Mouse (Mus musculus): ENCODE measurements around the gene Tmem247. TPM values are rescaled to one million over a fixed set of nuclear protein-coding genes. Genes with fewer than 3 reads are reported as not detected.
A peak's percentile ranks its signal among the peaks of the same experiment; 100 is the strongest.

Gene Tmem247
- polyA plus RNA-seq, 1 experiment from 2014 or later: not detected

GRCm38 (mm10) chr17:86937497-86938155, 20.5 kb downstream of the Tmem247 start:
- 0 out of 2 replicates have a peak, but pooled peaks cover 3% of the 10 kb centered on the region for H3K4me1 ChIP-seq (replicated peaks; ENCODE audit: insufficient read depth, low read length)
- H3K9ac ChIP-seq (ENCODE audit: low read depth, low read length): peak overlapping the region; percentile 35; the same call in 1 of the 2 replicates
- DNase-seq (ENCODE audit: low spot score): peak; percentile 90
- H3K27me3 ChIP-seq (ENCODE audit: insufficient read depth, low read length): no peaks in the 10 kb centered on the region
- no peak overlapping the region for H3K27ac ChIP-seq
- no peaks in the 10 kb centered on the region for H3K36me3 ChIP-seq (ENCODE audit: insufficient read depth, low read length)
- TF ChIP-seq CTCF (IDR thresholded peaks at IDR 0.05; ENCODE audit: low read depth): no peak
- H3K4me3 ChIP-seq (replicated peaks; ENCODE audit: low read depth, low read length): peak overlapping the region; percentile 35
- peak overlapping the region; percentile 60 for H3K4me2 ChIP-seq (ENCODE audit: low read length)
- WGBS: 1% methylated on average over 20 of the region's 20 CpGs
- peak; percentile 82 for ATAC-seq (replicated peaks; ENCODE audit: low FRiP score, low read depth)
- no peaks in the 10 kb centered on the region for H3K9me3 ChIP-seq (replicated peaks; ENCODE audit: low read length)

GRCm38 (mm10) chr17:86938683-86939082, 21.5 kb downstream of the Tmem247 start:
- Histone ChIP-seq H3K4me2 (ENCODE audit: low read length) (no peak overlapping the region), H3K27me3 (ENCODE audit: insufficient read depth, low read length) (no peaks in the 10 kb centered on the region), H3K36me3 (ENCODE audit: insufficient read depth, low read length) (no peaks in the 10 kb centered on the region), H3K9me3 (replicated peaks; ENCODE audit: low read length) (no peaks in the 10 kb centered on the region), H3K4me3 (replicated peaks; ENCODE audit: low read depth, low read length) (no peak overlapping the region), H3K4me1 (replicated peaks; ENCODE audit: insufficient read depth, low read length) (0 out of 2 replicates have a peak, but pooled peaks cover 3% of the 10 kb centered on the region), H3K27ac (no peak overlapping the region), H3K9ac (ENCODE audit: low read depth, low read length) (no peak overlapping the region)
- TF ChIP-seq CTCF (IDR thresholded peaks at IDR 0.05; ENCODE audit: low read depth): no peak
- no peak for DNase-seq (ENCODE audit: low spot score)
- WGBS: 72% methylated on average over 7 of the region's 7 CpGs
- ATAC-seq (replicated peaks; ENCODE audit: low FRiP score, low read depth): peak; percentile 38; the same call in 1 of the 2 replicates

GRCm38 (mm10) chr17:86942112-86942511, 25.0 kb downstream of the Tmem247 start:
- H3K27me3 ChIP-seq (ENCODE audit: insufficient read depth, low read length): no peaks in the 10 kb centered on the region
- no peak overlapping the region for H3K4me3 ChIP-seq (replicated peaks; ENCODE audit: low read depth, low read length)
- 0 out of 2 replicates have a peak, but pooled peaks cover 3% of the 10 kb centered on the region for H3K4me1 ChIP-seq (replicated peaks; ENCODE audit: insufficient read depth, low read length)
- no peak overlapping the region for H3K27ac ChIP-seq
- no peak overlapping the region for H3K4me2 ChIP-seq (ENCODE audit: low read length)
- no peak for TF ChIP-seq CTCF (IDR thresholded peaks at IDR 0.05; ENCODE audit: low read depth)
- 56% methylated on average over 6 of the region's 6 CpGs for WGBS
- no peaks in the 10 kb centered on the region for H3K9me3 ChIP-seq (replicated peaks; ENCODE audit: low read length)
- no peaks in the 10 kb centered on the region for H3K36me3 ChIP-seq (ENCODE audit: insufficient read depth, low read length)
- H3K9ac ChIP-seq (ENCODE audit: low read depth, low read length): no peak overlapping the region
- ATAC-seq (replicated peaks; ENCODE audit: low FRiP score, low read depth): no peak
- no peak for DNase-seq (ENCODE audit: low spot score)

- no peaks in the 10 kb centered on the region for H3K27me3 ChIP-seq (ENCODE audit: insufficient read depth, low read length)
- no peak for DNase-seq (ENCODE audit: low spot score)
- H3K27ac ChIP-seq: no peak overlapping the region
- ATAC-seq (replicated peaks; ENCODE audit: low FRiP score, low read depth): no peak
- no peaks in the 10 kb centered on the region for H3K9me3 ChIP-seq (replicated peaks; ENCODE audit: low read length)
- 82% methylated on average over 6 of the region's 6 CpGs for WGBS
- 0 out of 2 replicates have a peak, but pooled peaks cover 1% of the 10 kb centered on the region for H3K4me1 ChIP-seq (replicated peaks; ENCODE audit: insufficient read depth, low read length)
- TF ChIP-seq CTCF (IDR thresholded peaks at IDR 0.05; ENCODE audit: low read depth): no peak
- H3K9ac ChIP-seq (ENCODE audit: low read depth, low read length): no peak overlapping the region
- H3K4me3 ChIP-seq (replicated peaks; ENCODE audit: low read depth, low read length): no peak overlapping the region
- no peaks in the 10 kb centered on the region for H3K36me3 ChIP-seq (ENCODE audit: insufficient read depth, low read length)
- H3K4me2 ChIP-seq (ENCODE audit: low read length): no peak overlapping the region
These were observed 26.0 kb downstream of the Tmem247 start for GRCm38 (mm10) chr17:86943158-86943557.

- Histone ChIP-seq H3K4me3 (replicated peaks; ENCODE audit: low read depth, low read length) (no peak overlapping the region), H3K9me3 (replicated peaks; ENCODE audit: low read length) (no peaks in the 10 kb centered on the region), H3K9ac (ENCODE audit: low read depth, low read length) (no peak overlapping the region), H3K4me1 (replicated peaks; ENCODE audit: insufficient read depth, low read length) (no peaks in the 10 kb centered on the region), H3K4me2 (ENCODE audit: low read length) (no peak overlapping the region), H3K27ac (no peak overlapping the region), H3K36me3 (ENCODE audit: insufficient read depth, low read length) (no peaks in the 10 kb centered on the region), H3K27me3 (ENCODE audit: insufficient read depth, low read length) (no peaks in the 10 kb centered on the region)
- TF ChIP-seq CTCF (IDR thresholded peaks at IDR 0.05; ENCODE audit: low read depth): no peak
- DNase-seq (ENCODE audit: low spot score) (no peak), ATAC-seq (replicated peaks; ENCODE audit: low FRiP score, low read depth) (no peak)
- 55% methylated on average over 4 of the region's 4 CpGs for WGBS
These were observed 28.9 kb downstream of the Tmem247 start for GRCm38 (mm10) chr17:86946078-86946477.

- no peak for ATAC-seq (replicated peaks; ENCODE audit: low FRiP score, low read depth)
- DNase-seq (ENCODE audit: low spot score): no peak
- no peaks in the 10 kb centered on the region for H3K4me1 ChIP-seq (replicated peaks; ENCODE audit: insufficient read depth, low read length)
- no peak within 1 kb of the TSS for H3K4me3 ChIP-seq (replicated peaks; ENCODE audit: low read depth, low read length)
- no peaks in the 10 kb centered on the region for H3K9me3 ChIP-seq (replicated peaks; ENCODE audit: low read length)
- no peaks in the 10 kb centered on the region for H3K27me3 ChIP-seq (ENCODE audit: insufficient read depth, low read length)
- TF ChIP-seq CTCF (IDR thresholded peaks at IDR 0.05; ENCODE audit: low read depth): no peak
- H3K9ac ChIP-seq (ENCODE audit: low read depth, low read length): no peak within 1 kb of the TSS
- WGBS: 79% methylated on average over 28 of the region's 28 CpGs
- no peak within 1 kb of the TSS for H3K4me2 ChIP-seq (ENCODE audit: low read length)
- H3K27ac ChIP-seq: no peak within 1 kb of the TSS
- H3K36me3 ChIP-seq (ENCODE audit: insufficient read depth, low read length): no peaks in the 10 kb centered on the region
These were observed 31.0 kb downstream of the Tmem247 start, which contains the start of gene Atp6v1e2 for GRCm38 (mm10) chr17:86947840-86948796. Gene Atp6v1e2 (minus strand): TSS chr17:86947897.
